Mouse (Mus musculus): ENCODE data around the gene 4933414I15Rik. TPM values are rescaled to one million over a fixed set of nuclear protein-coding genes. Genes with fewer than 3 reads are reported as not detected.
A peak's percentile ranks its signal among the peaks of the same experiment; 100 is the strongest.

4933414I15Rik gene
- polyA plus RNA-seq (2012; rRNA removed) = 0.16 and 0.22 TPM in 2 replicates

GRCm38 (mm10) chr11:50943506-50943905 lies at the start of gene 4933414I15Rik:
TSS of gene 4933414I15Rik (minus strand) at chr11:50943765.
- no peak for DNase-seq (ENCODE audit: low read depth)

GRCm38 (mm10) chr11:50981667-50982066 lies 38.1 kb upstream of the 4933414I15Rik start, which contains the start of gene Olfr1377:
TSS of gene Olfr1377 (plus strand) at chr11:50981967.
- DNase-seq (ENCODE audit: low read depth) = no peak

DNA sequence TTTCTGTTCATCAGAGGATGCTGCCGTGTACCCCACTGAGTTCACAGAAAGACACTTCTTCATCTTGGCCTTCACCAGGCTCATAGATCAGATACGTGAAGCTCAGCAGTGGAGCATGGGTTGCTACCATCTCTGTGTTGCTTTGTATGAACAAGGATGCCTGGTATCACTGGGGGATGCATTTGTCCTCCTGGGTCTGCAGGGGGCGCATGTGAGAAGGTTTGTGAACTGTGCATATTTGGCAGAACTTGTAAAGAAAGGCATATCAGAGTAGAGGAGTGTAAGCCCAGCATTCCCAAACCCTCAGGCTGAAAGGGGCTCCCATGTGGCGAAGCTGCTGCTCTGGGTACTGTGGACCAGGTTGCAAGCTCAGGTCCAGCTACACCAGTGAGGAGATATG lies 33.7 kb upstream of the 4933414I15Rik start:
- DNase-seq (ENCODE audit: low read depth) = no peak

DNA sequence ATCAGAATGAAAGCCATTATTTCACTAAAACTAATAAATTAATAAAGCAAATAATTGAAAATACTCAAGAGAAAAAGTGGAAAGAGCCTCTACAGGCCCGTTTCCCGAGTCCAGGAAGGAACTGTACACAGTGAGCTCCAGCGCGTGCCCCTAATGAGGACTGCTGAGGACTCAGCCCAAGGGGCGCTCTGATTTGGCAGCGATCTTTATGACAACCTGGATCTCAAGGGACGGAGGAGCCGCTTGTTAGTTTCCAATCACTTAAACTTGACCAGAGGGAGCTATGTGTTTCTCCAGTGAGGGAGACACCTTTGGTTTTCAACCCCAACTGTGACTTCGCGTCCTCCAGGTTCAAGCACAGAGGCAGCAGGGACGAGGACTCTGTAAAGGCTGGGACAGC lies 22.7 kb upstream of the 4933414I15Rik start, which contains the start of gene Olfr1378:
TSS of gene Olfr1378 (plus strand) at position 301 of the 400 bp plus-strand sequence.
- no peak for DNase-seq (ENCODE audit: low read depth)

DNA sequence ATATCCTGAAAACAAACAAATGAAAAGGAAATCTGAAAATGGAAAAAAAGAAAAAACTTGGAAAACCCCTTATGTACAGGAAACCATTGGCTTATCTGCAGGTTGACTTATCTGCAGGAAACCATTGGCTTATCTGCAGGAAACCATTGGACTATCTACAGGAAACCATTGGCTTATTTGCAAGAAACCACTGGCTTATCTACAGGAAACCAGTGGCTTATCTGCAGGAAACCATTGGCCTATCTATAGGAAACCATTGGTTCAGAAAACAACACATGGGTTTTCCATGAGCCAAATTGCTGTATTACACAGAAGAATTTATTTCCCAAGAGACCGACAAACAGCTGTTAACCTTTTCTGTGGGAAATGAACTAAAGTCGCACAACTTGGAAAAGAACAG lies 21.3 kb upstream of the 4933414I15Rik start:
- DNase-seq (ENCODE audit: low read depth) = no peak

DNA sequence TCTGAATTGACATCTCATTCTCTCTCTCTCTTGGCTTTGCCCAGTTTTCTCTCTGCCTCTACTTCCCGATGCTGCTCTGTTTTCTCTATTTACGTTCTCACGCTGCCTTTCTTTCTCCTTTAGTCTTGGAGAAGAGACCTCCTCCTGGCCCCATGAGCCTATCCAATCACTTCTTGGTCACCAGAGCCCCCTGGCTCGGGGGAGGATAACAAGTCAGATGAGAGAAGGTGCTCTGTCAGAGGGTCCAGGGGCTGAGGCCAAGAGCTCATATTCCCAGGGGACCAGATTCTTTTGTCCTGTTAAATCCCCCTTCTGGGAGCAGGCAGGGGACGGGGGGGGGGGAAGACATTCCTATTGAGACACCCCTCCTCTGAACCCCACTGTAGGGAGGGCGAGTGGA lies 10.1 kb upstream of the 4933414I15Rik start, which contains the start of gene Prop1:
TSS of gene Prop1 (minus strand) at position 101 of the 400 bp plus-strand sequence.
- no peak for DNase-seq (ENCODE audit: low read depth)

DNA sequence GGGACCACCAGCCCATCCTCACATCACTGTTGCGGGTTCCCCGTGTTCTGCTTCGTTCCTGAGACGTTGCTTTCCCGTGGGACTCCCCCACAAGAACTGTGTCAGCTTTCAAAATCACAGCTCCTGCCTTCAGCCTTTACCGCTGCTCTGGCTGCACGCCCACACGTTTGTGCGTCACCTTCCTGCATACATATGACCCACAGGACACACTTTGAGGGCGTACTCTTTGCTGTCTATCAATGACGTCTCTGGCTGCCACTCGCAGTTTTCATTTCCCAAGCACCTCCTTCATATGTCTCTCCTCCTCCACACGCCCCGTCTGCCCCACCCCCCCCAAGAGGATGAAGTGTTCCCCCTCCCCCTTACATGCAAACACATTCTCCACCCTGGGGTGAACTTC lies 8.7 kb upstream of the 4933414I15Rik start:
- no peak for DNase-seq (ENCODE audit: low read depth)

DNA sequence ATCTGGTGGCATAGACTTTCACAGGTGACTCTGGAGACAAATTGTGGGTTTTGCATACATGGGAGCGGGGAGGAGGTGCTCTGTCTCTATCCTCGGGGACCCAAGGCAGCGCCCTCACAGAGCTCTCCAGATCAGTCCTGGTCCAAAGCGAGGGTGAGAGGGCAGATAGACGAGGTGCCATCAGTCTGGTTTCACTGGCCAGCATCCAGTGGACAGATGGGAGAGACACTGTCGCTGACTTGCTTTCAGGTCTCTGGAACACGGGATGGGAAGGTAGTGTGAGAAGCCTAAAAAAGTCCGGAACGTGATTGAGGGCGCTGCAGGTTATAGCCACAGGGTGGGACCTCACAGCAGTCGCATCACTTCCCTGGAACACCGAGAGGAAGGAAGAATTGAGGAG lies 1.2 kb downstream of the 4933414I15Rik start:
- no peak for DNase-seq (ENCODE audit: low read depth)

- no peak for DNase-seq (ENCODE audit: low read depth)
Measured at GRCm38 (mm10) chr11:50939621-50940366, 3.8 kb downstream of the 4933414I15Rik start.

DNA sequence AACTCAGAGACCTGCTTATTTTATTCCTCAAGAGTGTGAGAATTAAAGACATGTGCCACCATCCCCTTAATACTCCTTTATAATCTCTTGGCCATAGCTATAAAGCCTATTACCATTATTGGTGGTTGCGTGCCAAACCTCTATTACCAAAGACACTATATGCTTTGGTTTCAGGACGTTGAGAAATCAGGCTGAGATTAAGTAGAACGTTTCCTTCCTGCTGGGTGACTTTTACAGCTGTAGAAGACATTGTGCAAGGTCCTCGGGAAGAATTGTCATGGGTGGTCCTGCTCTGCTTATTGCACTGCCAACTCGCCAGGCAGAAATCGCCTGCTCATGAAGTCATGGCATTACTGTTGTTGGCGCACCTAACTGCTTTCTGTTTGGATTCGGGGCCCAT lies 5.1 kb downstream of the 4933414I15Rik start:
- peak; percentile 70 for DNase-seq (ENCODE audit: low read depth)

GRCm38 (mm10) chr11:50932040-50932439 lies 11.5 kb downstream of the 4933414I15Rik start:
- no peak for DNase-seq (ENCODE audit: low read depth)

- DNase-seq (ENCODE audit: low read depth) = no peak
Measured at GRCm38 (mm10) chr11:50931451-50931866, 12.1 kb downstream of the 4933414I15Rik start, which contains the start of gene Zfp354b. TSS of gene Zfp354b (minus strand) at chr11:50931633.

DNA sequence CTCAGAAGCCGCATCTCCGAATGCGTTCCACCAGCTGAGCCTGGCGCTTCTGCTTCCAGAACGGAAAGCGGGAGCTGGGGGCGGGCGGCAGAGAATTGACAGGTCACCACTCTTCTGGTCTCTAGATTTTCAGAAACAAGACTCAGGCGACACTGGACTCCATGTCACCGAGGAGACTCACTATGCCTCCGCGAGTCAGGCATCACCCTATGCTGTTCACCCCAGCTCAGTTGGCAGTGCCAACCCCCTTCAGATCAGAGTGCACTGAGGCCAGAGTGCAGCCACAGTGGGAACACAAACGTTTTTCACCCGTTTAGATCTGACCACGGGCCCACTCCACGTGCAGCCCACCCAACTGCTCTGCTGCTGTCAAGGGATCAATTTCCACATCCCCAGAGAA lies 12.5 kb downstream of the 4933414I15Rik start:
- DNase-seq (ENCODE audit: low read depth) = no peak

DNA sequence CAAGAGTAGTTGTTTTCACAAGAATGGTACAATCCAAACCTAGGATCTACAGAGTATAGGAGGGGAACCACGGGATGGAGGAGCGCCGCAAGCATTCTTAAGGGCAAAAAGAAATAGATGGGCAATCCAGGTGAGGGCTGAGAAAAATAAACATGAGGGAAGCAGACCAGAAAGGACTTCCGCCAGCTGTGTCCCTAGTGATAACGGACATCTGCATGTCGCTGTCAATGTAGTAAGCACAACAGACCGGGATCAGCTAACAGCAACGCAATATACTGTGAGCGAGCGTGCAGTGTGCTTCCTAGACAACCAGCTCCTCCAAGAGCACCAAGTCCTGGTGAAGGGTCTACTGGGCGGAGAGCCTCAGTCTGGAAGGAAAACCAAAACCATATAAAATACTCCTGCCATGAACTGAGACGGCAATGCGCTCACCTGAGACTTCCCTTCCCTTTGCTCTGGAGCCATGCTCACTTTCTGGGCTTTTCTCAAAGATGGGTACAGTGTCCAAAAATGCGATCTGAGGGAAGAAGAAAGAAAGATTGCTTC lies 13.0 kb downstream of the 4933414I15Rik start:
- DNase-seq (ENCODE audit: low read depth) = no peak

DNA sequence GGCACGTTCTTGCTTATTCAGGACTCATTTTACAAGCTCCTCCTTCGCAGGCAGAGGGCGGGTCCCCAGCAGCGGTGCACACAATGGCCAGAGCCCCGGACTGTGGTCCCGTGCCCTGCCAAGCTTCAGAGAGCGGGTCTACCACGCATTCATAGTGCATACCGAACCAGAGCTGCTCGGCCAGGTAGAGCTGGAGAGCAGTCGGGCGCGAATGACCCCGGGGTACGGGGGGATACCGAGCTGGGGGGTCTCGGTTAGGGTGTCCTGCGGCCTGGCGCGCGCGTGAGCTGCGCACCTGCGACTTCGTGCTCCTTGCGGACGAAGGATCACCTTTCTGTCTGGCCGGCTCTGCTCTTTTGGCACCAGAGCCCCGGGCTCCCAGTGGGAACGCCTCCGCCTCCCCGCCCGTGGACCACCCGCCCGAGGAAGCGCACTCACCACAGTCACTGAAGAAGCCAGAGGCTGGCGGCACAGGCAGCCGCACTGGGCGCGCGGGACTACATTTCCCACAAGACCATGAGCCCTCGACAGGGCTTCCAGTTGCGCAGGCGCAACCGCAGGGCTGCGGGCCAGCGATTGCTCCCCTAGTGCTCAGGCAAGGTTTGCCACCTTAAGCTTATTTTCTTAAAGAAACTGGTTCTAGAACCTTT lies 27.8 kb downstream of the 4933414I15Rik start, which contains the start of gene Zfp2:
TSS of gene Zfp2 (minus strand) at position 495 of the 650 bp plus-strand sequence.
- DNase-seq (ENCODE audit: low read depth) = no peak

GRCm38 (mm10) chr11:50914461-50914860 lies 29.1 kb downstream of the 4933414I15Rik start:
- no peak for DNase-seq (ENCODE audit: low read depth)

DNA sequence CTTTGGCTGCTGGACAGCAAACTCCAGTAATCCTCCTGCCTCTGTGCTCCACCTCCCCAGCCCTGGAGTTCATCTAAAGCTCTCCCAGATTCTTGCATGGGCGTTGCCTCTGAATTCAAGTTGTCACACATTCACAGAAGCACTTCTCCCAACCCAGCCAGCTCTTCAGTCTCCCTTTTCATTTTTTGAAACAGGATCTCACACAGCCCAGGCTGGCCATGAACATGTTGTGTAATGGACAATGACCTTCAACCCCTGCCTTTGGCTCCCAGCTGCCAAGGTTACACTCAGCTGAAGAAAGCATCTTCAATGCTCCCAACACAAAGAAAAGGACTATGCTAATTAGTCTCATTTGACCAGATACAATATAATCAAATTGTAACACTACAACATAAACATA lies 30.3 kb downstream of the 4933414I15Rik start:
- DNase-seq (ENCODE audit: low read depth) = no peak

DNA sequence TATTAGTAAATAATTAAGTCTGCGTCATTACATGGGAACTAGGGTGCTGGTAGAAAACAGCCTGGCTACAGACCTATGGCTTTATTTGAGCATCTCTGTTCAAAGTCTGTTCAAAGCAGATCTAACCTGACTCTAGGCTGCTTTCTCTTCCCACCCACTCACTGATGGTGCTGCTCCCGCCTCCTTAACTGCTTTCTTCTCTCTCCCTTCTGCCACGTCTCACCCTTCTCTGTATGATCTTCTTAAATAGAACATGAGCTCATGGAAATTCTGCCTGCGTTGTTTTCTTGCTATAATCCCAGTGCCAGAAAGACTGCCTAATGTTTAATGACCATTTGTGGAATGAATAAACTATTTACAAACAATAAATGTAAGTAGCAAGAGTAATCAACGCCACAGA lies 35.4 kb downstream of the 4933414I15Rik start:
- DNase-seq (ENCODE audit: low read depth) = no peak

- DNase-seq (ENCODE audit: low read depth) = no peak
Measured at GRCm38 (mm10) chr11:50897359-50897758, 46.2 kb downstream of the 4933414I15Rik start.

DNA sequence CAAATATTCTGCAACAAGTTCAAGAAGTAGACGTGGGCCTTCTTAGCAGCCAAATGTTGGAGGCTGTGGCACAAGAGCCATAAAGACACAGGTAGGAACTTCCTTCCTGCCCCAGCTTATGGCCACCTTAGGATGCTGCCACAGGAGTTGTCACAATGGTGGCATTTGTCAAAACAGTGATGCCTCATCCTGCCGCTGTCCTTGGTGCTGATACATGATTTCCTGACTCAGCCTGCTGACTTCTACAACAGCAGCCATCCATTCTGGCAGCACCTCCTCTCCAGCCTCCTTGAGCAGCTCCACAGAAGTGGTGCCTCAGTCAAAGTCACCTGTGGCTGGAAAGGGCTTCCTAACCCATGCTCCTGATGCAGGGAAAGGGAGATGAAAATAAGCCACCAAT lies 51.1 kb downstream of the 4933414I15Rik start:
- no peak for DNase-seq (ENCODE audit: low read depth)

Measured in gonadal fat pad, adult 2 months (tissue).